Mouse (Mus musculus) kidney, adult 2 months (tissue): ENCODE measurements around the gene Snx33.

Source experiments
- CTCF ChIP-seq: fragments of 200-500 bp; conservative IDR thresholded peaks from 2 replicates; pipeline ENCODE4 v1.5.1; 2011; ENCODE audit warnings: low read depth, mild to moderate bottlenecking, control low read depth, low read length, moderate library complexity, mixed read lengths; ENCODE audit not compliant: insufficient read depth, insufficient read length
- POLR2A ChIP-seq: fragments of 200-500 bp; IDR thresholded peaks from one replicate; pipeline ENCODE4 v1.6.1; 2011; ENCODE audit warnings: low read depth, low read length, control low read depth

DNA sequence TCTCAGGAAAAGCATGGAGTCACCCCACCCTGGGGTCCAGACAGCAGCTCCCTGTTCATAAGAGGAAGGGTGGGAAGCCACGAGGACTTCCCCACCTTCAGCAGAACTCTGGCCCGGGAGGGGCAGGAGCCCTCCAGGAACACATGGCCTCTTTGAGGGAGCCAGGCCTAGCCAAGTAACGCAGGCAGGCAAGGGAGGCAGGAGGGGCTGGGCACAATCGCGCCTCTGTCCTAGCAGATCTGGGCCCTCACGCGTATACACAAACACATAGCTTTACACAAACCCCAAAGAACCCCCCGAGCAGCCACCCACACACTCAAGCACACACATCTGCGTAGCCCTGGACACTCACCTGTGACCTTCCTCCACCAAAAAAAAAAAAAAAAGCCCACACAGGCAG, 47.4 kb downstream of the Snx33 start:
- TF ChIP-seq CTCF (no peak), POLR2A (no peak)
